Mouse (Mus musculus): ENCODE data around the gene Tmem165.

GRCm38 (mm10) chr5:76154434-76155165 lies 29.1 kb upstream of the Tmem165 start:
- TF ChIP-seq GATA1 (IDR thresholded peaks at IDR 0.05; ENCODE audit: borderline replicate concordance, low read length) (no peak), FLI1 (IDR thresholded peaks at IDR 0.05; ENCODE audit: low read length) (no peak)

All from megakaryocyte, embryonic 14.5 days (primary cell).